Mouse (Mus musculus) thymus, adult 18-20 months (tissue): Measurements from ENCODE around the gene Gsta1.
A peak's percentile ranks its signal among the peaks of the same experiment; 100 is the strongest.
"Not testable (repeated sequence)": the region's sequence is repeated elsewhere in the genome, so short reads cannot be mapped to it uniquely, and the experiment has no call there.

Source experiments
- DNase-seq, 2 experiments: peaks; one replicate each; pipeline ENCODE4 v3.0.0; 2022; ENCODE audit warnings: mixed read lengths in 2 of 2

Gsta1 gene

DNA sequence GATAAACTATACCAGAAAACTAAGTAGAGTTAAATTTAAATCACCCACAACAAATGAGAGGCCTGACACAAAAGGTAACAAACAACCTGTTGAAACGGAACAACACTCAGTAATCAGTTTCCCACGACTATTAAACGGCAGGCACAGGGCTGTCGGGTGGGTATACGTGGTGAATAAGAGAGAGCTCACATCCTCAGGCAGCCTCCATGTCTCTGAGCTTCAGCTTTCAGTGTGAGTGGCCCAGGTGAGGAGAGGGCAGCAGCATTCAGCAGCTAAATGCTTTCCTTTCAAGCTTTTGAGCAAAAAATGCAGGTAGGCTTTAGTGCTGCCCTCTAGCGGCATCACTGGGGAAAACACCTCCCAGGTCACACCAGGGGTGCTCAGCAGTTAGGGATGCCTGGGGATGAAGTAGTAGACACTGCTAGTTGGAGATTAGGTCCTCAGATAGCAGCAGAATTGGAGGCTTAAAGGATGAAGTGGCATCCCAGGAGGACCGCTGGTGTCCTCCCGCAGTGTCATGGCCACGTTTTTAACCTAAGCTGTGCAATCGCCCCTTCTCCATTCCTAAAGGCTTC, 2.8 kb downstream of the Gsta1 start:
- not testable (repeated sequence) for DNase-seq

GRCm38 (mm10) chr9:78255683-78256470, 25.4 kb downstream of the Gsta1 start:
- DNase-seq: not testable (repeated sequence)

DNA sequence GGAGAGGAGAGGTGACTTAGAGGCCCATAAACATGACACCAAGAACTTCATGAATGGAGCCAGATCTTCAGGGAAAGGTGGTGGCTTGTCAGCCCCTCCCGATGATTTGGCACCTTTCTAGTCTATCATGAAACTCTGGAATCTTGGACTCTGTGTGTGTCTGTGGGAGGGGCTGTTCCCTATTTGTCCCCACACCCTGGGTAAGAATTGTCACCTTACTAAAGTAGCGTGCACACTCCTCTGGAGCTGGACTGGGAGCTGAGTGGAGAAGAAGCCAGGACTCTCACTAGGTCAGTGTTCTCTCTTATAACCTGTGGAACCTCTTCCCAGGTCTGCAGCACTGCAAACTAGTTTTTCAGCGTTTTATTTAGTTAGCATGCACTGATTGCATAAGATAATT, 26.5 kb downstream of the Gsta1 start, which contains the start of gene Gm3776:
Gene Gm3776 (plus strand): TSS at position 216 of the 400 bp plus-strand sequence.
- not testable (repeated sequence) for DNase-seq

- DNase-seq: peak; percentile 10 to 12
These were observed 29.2 kb downstream of the Gsta1 start for GRCm38 (mm10) chr9:78259688-78260087.

GRCm38 (mm10) chr9:78270945-78271344, 40.5 kb downstream of the Gsta1 start:
- not testable (repeated sequence) for DNase-seq

GRCm38 (mm10) chr9:78282002-78282711, 51.7 kb downstream of the Gsta1 start:
- DNase-seq: not testable (repeated sequence)

- DNase-seq: not testable (repeated sequence)
These were observed 58.6 kb downstream of the Gsta1 start for GRCm38 (mm10) chr9:78289063-78289462.

DNA sequence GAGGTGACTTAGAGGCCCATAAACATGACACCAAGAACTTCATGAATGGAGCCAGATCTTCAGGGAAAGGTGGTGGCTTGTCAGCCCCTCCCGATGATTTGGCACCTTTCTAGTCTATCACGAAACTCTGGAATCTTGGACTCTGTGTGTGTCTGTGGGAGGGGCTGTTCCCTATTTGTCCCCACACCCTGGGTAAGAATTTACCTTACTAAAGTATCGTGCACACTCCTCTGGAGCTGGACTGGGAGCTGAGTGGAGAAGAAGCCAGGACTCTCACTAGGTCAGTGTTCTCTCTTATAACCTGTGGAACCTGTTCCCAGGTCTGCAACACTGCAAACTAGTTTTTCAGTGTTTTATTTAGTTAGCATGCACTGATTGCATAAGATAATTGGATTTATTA, 59.3 kb downstream of the Gsta1 start, which contains the start of gene Gm10639:
Gene Gm10639 (plus strand): TSS at position 201 of the 400 bp plus-strand sequence.
- not testable (repeated sequence) for DNase-seq
